Mouse (Mus musculus) liver, embryonic 14.5 days (tissue): Measurements from ENCODE around the gene Wif1.

Experiments used
- CTCF ChIP-seq: IDR thresholded peaks from 2 replicates; pipeline ENCODE4 v1.5.1; 2016; ENCODE audit warnings: antibody characterized with exemption, low read depth, control low read depth
- EP300 ChIP-seq: IDR thresholded peaks from 2 replicates; pipeline ENCODE4 v1.6.1; 2016; ENCODE audit warnings: antibody characterized with exemption, low read depth

GRCm38 (mm10) chr10:121067416-121067951, 33.7 kb downstream of the Wif1 start:
- no peak for TF ChIP-seq CTCF
- no peak for TF ChIP-seq EP300
